Mouse (Mus musculus) C2C12 (cell line): ENCODE data around the gene Bhmt. TPM values are rescaled to one million over a fixed set of nuclear protein-coding genes. Genes with fewer than 3 reads are reported as not detected.

Experiments
- H3K27me3 ChIP-seq: one replicate; pipeline ENCODE4 v1.6.1; 2011; ENCODE audit not compliant: control insufficient read depth, insufficient read depth, insufficient read length
- H3K36me3 ChIP-seq: one replicate; pipeline ENCODE4 v1.6.1; 2011; ENCODE audit not compliant: control insufficient read depth, insufficient read depth
- H3K4me3 ChIP-seq: one replicate; pipeline ENCODE4 v1.5.1; 2011; ENCODE audit warnings: mild to moderate bottlenecking, control low read depth; ENCODE audit not compliant: poor library complexity, insufficient read depth, severe bottlenecking
- H3K79me2 ChIP-seq: one replicate; pipeline ENCODE4 v1.6.1; 2011; ENCODE audit not compliant: control insufficient read depth, insufficient read depth
- H3K79me3 ChIP-seq: one replicate; pipeline ENCODE4 v1.6.1; 2011; ENCODE audit warnings: low read depth, control low read depth
- H3ac ChIP-seq: one replicate; pipeline ENCODE3; 2011; ENCODE audit warnings: low read depth; ENCODE audit not compliant: control insufficient read depth, insufficient read length
- CEBPB ChIP-seq: IDR thresholded peaks from one replicate; pipeline ENCODE4 v1.6.1; 2011; ENCODE audit warnings: low read depth, mild to moderate bottlenecking, control low read depth, moderate library complexity
- CTCF ChIP-seq: IDR thresholded peaks from one replicate; pipeline ENCODE4 v1.5.1; 2011; ENCODE audit not compliant: control insufficient read depth, insufficient read depth, insufficient read length
- FOSL1 ChIP-seq: IDR thresholded peaks from one replicate; pipeline ENCODE4 v1.8.0; 2011; ENCODE audit warnings: mild to moderate bottlenecking, low read length; ENCODE audit not compliant: poor library complexity, insufficient read depth, severe bottlenecking
- MAX ChIP-seq: IDR thresholded peaks from one replicate; pipeline ENCODE4 v1.6.1; 2011; ENCODE audit warnings: mild to moderate bottlenecking, control low read depth
- MYOD1 ChIP-seq: IDR thresholded peaks from one replicate; pipeline ENCODE4 v1.6.1; 2011; ENCODE audit warnings: low read depth; ENCODE audit not compliant: control insufficient read depth, insufficient read length
- MYOG ChIP-seq: IDR thresholded peaks from one replicate; pipeline ENCODE4 v1.6.1; 2011; ENCODE audit not compliant: control insufficient read depth, insufficient read length; ENCODE audit errors: extremely low read depth
- USF1 ChIP-seq: IDR thresholded peaks from one replicate; pipeline ENCODE4 v1.6.1; 2011; ENCODE audit warnings: low read depth, mild to moderate bottlenecking, control low read depth, moderate library complexity
- long read RNA-seq, 2 experiments: library from polyadenylated mRNA; unstranded; transcript quantifications; one replicate each; pipeline ENCODE4 v2.0.0; 2019 to 2020
- polyA plus RNA-seq: library from polyadenylated mRNA; unstranded; fragments of >200 nt; fragmentation: generic; extraction: Trizol; gene quantifications from one replicate; pipeline ENCODE4 v1.2.1, GENCODE M21; 2012; ENCODE audit warnings: missing spikeins

Bhmt gene
- not detected for polyA plus RNA-seq
- long read RNA-seq, experiment 1 = 0 reads
- long read RNA-seq, experiment 2 = 0 reads

DNA sequence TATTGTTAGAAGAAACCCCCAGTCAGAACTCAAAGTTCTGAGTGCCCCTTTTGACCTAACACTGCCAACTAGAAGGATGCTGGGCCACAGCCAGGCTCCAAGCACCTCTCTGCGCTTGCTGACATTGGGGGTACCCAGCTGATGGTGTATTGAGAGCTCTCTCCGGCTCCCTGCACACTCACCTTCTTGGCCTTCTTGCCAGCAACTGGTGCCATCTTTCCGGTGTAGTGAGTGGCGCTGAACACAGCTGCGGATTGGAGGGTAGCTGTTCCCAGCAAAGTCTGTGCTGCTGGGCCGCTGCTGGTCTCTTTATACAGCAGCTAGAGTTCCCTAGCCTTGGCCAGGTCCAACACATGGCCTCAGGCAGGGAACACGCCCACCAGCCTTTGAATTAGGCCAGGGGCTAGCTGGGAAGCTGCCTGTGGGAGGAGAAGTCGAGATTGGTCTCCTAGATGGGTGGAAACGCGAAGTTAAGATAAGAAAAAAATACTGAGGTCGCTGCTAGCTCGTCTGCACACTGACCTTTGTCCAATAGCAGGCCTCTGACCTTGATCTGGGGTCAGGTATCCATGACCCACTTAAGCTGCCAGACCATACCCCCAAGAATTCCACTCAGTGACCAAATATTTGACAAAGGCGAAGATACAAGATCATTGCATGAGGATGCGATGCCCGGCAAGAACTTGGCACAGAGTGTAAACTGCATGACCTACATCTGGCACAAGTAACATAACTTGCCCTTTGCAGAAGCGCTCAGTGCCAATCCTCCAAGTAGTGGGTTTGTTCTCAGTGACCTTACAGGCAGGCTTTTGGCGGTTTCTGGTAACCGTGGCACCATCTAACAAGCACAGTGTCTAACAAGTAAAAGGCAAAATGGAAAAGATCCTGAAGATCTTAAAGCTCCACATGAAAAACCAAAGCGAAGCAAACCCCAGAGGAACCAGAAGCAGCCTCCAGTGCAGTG is at the start of gene Bhmt:
Bhmt (minus strand) TSS at position 680 of the 964 bp plus-strand sequence.
- Histone ChIP-seq H3K27me3 (peaks cover 18% of the 10 kb centered on the region), H3K36me3 (no peaks in the 10 kb centered on the region), H3K79me3 (no peaks in the 10 kb centered on the region), H3ac (no peak within 1 kb of the TSS), H3K4me3 (no peak within 1 kb of the TSS), H3K79me2 (no peaks in the 10 kb centered on the region)
- no peak for TF ChIP-seq CEBPB
- TF ChIP-seq MYOG = no peak
- TF ChIP-seq MAX = no peak
- no peak for TF ChIP-seq USF1
- no peak for TF ChIP-seq MYOD1
- TF ChIP-seq FOSL1 = no peak

DNA sequence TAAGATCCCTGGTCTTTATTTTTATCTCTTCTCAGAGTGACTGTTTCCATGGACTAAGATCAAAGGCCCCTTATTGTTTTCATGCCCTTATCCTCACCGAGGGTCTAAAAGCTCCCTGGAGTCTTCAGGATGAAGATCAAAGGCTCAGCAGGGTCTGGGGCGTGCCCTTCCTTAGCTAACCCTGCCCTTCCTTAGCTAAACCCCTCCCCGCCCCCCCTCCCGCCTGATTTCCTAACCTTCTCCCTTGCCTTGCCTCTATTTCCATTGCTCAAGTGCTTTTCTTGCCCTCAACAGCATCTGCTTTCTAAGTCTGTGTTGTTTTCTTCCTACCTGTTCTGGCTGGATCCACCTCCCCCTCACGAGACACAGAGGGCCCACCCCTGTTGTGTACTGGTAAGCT is 49.6 kb upstream of the Bhmt start:
- H3ac ChIP-seq = no peak overlapping the region
- no peaks in the 10 kb centered on the region for H3K79me2 ChIP-seq
- no peak for TF ChIP-seq CTCF
- no peak for TF ChIP-seq USF1
- TF ChIP-seq CEBPB = no peak
- no peak for TF ChIP-seq MYOG
- TF ChIP-seq MAX = no peak
- no peak for TF ChIP-seq FOSL1
- no peaks in the 10 kb centered on the region for H3K79me3 ChIP-seq
- no peak overlapping the region for H3K4me3 ChIP-seq
- H3K36me3 ChIP-seq = no peaks in the 10 kb centered on the region
- H3K27me3 ChIP-seq = no peaks in the 10 kb centered on the region

DNA sequence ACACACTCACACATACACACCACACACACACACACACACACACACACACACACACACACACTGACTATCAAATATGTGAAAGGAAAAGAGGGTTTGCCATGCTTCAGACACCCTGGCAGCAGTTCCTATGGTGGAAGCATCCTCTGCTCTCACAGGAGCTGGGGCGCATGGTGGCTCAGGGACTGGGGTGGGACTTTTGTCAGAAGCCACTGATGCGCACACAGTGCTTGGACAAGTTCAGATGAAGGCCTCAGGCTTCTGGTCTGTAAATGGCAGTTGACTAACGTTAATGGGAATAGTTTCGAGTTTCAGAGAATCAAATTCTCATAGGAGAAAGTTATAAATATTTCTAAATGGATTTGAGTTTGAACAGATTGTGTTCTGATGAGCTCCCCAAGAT is 47.5 kb upstream of the Bhmt start:
- TF ChIP-seq CTCF (no peak), MYOD1 (no peak), MYOG (no peak), CEBPB (no peak), USF1 (no peak), MAX (no peak), FOSL1 (no peak)

DNA sequence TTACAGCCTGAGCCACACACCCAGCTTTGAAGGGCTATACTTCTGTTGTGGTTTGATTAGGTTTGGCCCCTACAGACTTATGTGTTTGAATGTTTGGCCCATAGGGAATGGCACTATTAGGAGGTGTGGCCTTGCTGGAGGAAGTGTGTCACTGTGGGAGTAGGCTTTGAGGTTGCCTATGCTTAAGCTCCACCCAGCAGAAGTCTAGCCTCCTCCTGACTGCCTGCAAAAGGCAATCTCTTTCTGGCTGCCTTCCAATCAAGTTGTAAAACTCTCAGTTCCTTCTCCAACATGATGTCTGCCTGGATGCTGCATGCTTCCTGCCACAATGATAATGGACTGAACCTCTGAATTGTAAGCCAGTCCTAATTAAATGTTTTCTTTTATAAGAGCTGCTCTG is 45.6 kb upstream of the Bhmt start:
- Histone ChIP-seq H3ac (no peak overlapping the region), H3K79me3 (no peaks in the 10 kb centered on the region), H3K36me3 (no peaks in the 10 kb centered on the region), H3K4me3 (no peak overlapping the region), H3K79me2 (no peaks in the 10 kb centered on the region), H3K27me3 (no peaks in the 10 kb centered on the region)
- no peak for TF ChIP-seq CTCF
- no peak for TF ChIP-seq FOSL1
- no peak for TF ChIP-seq CEBPB
- TF ChIP-seq USF1 = no peak
- TF ChIP-seq MYOG = no peak
- TF ChIP-seq MYOD1 = no peak
- TF ChIP-seq MAX = no peak

More for the DNA sequence above, 47.5 kb upstream of the Bhmt start:
- Histone ChIP-seq H3K79me3 (no peaks in the 10 kb centered on the region), H3K27me3 (no peaks in the 10 kb centered on the region), H3K36me3 (no peaks in the 10 kb centered on the region), H3ac (no peak overlapping the region), H3K4me3 (no peak overlapping the region), H3K79me2 (no peaks in the 10 kb centered on the region)

DNA sequence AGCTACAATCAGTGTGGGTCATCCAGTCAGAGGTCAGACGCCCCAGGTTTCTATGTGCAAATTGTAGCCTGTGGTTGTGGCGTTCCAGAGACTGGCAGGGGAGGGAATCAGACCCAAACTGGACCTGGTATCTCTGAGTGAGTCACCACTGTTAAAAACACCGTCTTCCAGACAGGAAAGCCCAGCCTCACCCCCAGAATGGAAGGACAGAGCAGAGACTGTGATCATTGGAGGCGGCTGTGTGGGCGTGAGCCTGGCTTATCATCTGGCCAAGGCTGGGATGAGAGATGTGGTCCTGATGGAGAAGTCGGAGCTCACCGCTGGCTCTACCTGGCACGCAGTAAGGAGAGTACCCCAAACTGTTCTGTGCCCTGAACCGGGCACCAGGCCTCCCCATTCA is 39.1 kb upstream of the Bhmt start:
- H3K79me3 ChIP-seq = no peaks in the 10 kb centered on the region
- H3K4me3 ChIP-seq = no peak overlapping the region
- H3ac ChIP-seq = no peak overlapping the region
- no peaks in the 10 kb centered on the region for H3K79me2 ChIP-seq
- TF ChIP-seq MAX (no peak), CEBPB (no peak), MYOD1 (no peak)
- H3K27me3 ChIP-seq = no peaks in the 10 kb centered on the region
- H3K36me3 ChIP-seq = no peaks in the 10 kb centered on the region

DNA sequence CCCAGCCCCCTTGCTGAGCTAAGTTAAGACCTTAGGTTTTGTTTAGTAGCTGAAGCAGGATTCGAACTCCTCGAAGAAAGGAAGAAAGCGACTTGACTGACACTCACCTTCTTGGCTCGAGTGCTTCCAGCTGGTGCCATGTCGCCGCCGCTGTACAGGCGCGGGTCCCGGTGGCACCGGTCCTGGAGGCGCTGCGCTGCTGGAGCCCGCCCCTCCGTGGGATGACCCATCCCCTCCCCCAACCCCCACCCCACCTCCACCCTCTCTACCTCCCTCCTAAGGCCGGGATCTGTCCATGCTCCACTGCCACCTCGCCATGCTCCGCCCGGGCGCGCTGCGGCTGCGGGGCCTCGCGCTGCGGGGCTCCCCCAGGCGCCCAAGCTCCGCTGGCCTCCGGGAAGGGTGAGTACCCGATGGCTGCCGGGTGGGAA is 36.4 kb upstream of the Bhmt start, which contains the start of the genes Bhmt2 and Dmgdh:
Bhmt2 (minus strand) TSS at position 172 of the 431 bp plus-strand sequence.
Dmgdh (plus strand) TSS at position 303 of the 431 bp plus-strand sequence.
- no peak within 1 kb of the TSS for H3K4me3 ChIP-seq

More for the DNA sequence above, 36.4 kb upstream of the Bhmt start, which contains the start of the genes Bhmt2 and Dmgdh:
- TF ChIP-seq MAX (no peak), MYOG (no peak), CTCF (no peak), USF1 (no peak), FOSL1 (no peak), MYOD1 (no peak), CEBPB (no peak)
- H3K36me3 ChIP-seq = no peaks in the 10 kb centered on the region
- H3K27me3 ChIP-seq = no peaks in the 10 kb centered on the region
- H3K79me2 ChIP-seq = no peaks in the 10 kb centered on the region
- no peak within 1 kb of the TSS for H3ac ChIP-seq
- H3K79me3 ChIP-seq = no peaks in the 10 kb centered on the region
